Mouse (Mus musculus) intestine, embryonic 15.5 days (tissue): ENCODE measurements around the gene Srgap1. TPM values are rescaled to one million over a fixed set of nuclear protein-coding genes. Genes with fewer than 3 reads are reported as not detected.

ENCODE experiments used
- ATAC-seq: fragments of 200-750 bp; cut with Nextera tagmentation; 2 replicates; pipeline ENCODE4 v1.8.0; 2017; ENCODE audit warnings: moderate TSS enrichment, moderate library complexity
- H3K27ac ChIP-seq: fragments of 300-500 bp; sonication (generic); 2 replicates; pipeline ENCODE4 v1.5.1; 2015; ENCODE audit warnings: mild to moderate bottlenecking, inconsistent platforms
- H3K27me3 ChIP-seq: fragments of 300-500 bp; sonication (generic); replicated peaks from 2 replicates; pipeline ENCODE4 v1.6.1; 2015; ENCODE audit warnings: inconsistent platforms
- H3K36me3 ChIP-seq: fragments of 300-500 bp; sonication (generic); 2 replicates; pipeline ENCODE4 v1.6.1; 2015; ENCODE audit warnings: inconsistent platforms
- H3K4me1 ChIP-seq: fragments of 300-500 bp; sonication (generic); replicated peaks from 2 replicates; pipeline ENCODE4 v1.6.1; 2015; ENCODE audit warnings: inconsistent platforms
- H3K4me2 ChIP-seq: fragments of 300-500 bp; sonication (generic); replicated peaks from 2 replicates; pipeline ENCODE4 v1.6.1; 2015; ENCODE audit warnings: mild to moderate bottlenecking, inconsistent platforms
- H3K4me3 ChIP-seq: fragments of 300-500 bp; sonication (generic); replicated peaks from 2 replicates; pipeline ENCODE4 v1.5.1; 2015; ENCODE audit warnings: inconsistent platforms
- H3K9ac ChIP-seq: fragments of 300-500 bp; sonication (generic); 2 replicates; pipeline ENCODE4 v1.6.1; 2015; ENCODE audit warnings: inconsistent platforms
- H3K9me3 ChIP-seq: fragments of 300-500 bp; sonication (generic); 2 replicates; pipeline ENCODE4 v1.6.1; 2016; ENCODE audit warnings: inconsistent platforms
- WGBS: fragments of 180-500 bp; shearing (Covaris S2); methylation state at CpG from one replicate; pipeline ENCODE4 v1.1.7; 2015; 5-methylcytosine and 5-hydroxymethylcytosine counted together
- polyA plus RNA-seq: library from polyadenylated mRNA; unstranded; fragments of >200 nt; fragmentation: Nextera tagmentation; extraction: Ambion mirVana; gene quantifications from 2 replicates; pipeline ENCODE4 v1.2.1, GENCODE M21; 2015

Gene Srgap1
- polyA plus RNA-seq, 1 experiment from 2014 or later = 7.7 TPM

DNA sequence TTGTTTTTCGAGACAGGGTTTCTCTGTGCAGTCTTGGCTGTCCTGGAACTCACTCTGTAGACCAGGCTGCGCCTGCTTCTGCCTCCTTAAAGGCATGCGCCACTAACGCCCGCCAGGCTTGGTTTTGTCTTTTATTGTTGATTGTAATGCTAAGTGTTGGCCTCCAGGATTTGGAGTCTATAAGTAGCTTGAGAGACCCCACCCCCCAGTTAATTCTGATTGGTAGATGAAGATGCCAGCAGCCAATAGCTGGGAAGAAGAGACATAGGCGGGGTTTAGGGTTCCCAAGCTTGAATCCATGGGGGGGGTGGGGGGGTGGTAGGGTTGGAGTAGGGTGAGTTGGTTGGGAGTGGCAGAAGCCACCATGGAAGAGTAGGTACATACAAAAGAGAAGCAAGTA lies 147.4 kb downstream of the Srgap1 start:
- WGBS = 86% methylated on average over 6 of the region's 6 CpGs
- H3K4me1 ChIP-seq = 0 out of 2 replicates have a peak, but pooled peaks cover 4% of the 10 kb centered on the region
- H3K4me3 ChIP-seq = no peak overlapping the region
- no peaks in the 10 kb centered on the region for H3K27me3 ChIP-seq
- H3K4me2 ChIP-seq = no peak overlapping the region
- no peaks in the 10 kb centered on the region for H3K9me3 ChIP-seq
- no peak overlapping the region for H3K9ac ChIP-seq
- H3K36me3 ChIP-seq = no peaks in the 10 kb centered on the region
- H3K27ac ChIP-seq = no peak overlapping the region
- no peak for ATAC-seq

GRCm38 (mm10) chr10:121897835-121898370 lies 149.2 kb downstream of the Srgap1 start:
- Histone ChIP-seq H3K4me3 (no peak overlapping the region), H3K9me3 (no peaks in the 10 kb centered on the region), H3K4me2 (no peak overlapping the region), H3K9ac (no peak overlapping the region), H3K36me3 (no peaks in the 10 kb centered on the region), H3K27ac (no peak overlapping the region), H3K4me1 (no peaks in the 10 kb centered on the region), H3K27me3 (no peaks in the 10 kb centered on the region)
- no peak for ATAC-seq
- WGBS = 91% methylated on average over 2 of the region's 2 CpGs

- Histone ChIP-seq H3K4me1 (peaks cover 7% of the 10 kb centered on the region; the same call in 1 of the 2 replicates), H3K27ac (no peak overlapping the region), H3K4me3 (no peak overlapping the region), H3K4me2 (no peak overlapping the region), H3K9me3 (no peaks in the 10 kb centered on the region), H3K27me3 (no peaks in the 10 kb centered on the region), H3K9ac (no peak overlapping the region), H3K36me3 (no peaks in the 10 kb centered on the region)
- WGBS = 59% methylated on average over 13 of the region's 13 CpGs
- no peak for ATAC-seq
Measured at GRCm38 (mm10) chr10:121891390-121892067, 155.6 kb downstream of the Srgap1 start.

- H3K4me3 ChIP-seq = no peak overlapping the region
- H3K27me3 ChIP-seq = no peaks in the 10 kb centered on the region
- ATAC-seq = no peak
- WGBS = 62% methylated on average over 6 of the region's 6 CpGs
- no peak overlapping the region for H3K4me2 ChIP-seq
- H3K27ac ChIP-seq = no peak overlapping the region
- H3K4me1 ChIP-seq = peaks cover 11% of the 10 kb centered on the region
- H3K36me3 ChIP-seq = no peaks in the 10 kb centered on the region
- H3K9me3 ChIP-seq = no peaks in the 10 kb centered on the region
- no peak overlapping the region for H3K9ac ChIP-seq
Measured at GRCm38 (mm10) chr10:121890061-121890460, 157.1 kb downstream of the Srgap1 start.

- no peak for ATAC-seq
Measured at GRCm38 (mm10) chr10:121886805-121887204, 160.3 kb downstream of the Srgap1 start.

DNA sequence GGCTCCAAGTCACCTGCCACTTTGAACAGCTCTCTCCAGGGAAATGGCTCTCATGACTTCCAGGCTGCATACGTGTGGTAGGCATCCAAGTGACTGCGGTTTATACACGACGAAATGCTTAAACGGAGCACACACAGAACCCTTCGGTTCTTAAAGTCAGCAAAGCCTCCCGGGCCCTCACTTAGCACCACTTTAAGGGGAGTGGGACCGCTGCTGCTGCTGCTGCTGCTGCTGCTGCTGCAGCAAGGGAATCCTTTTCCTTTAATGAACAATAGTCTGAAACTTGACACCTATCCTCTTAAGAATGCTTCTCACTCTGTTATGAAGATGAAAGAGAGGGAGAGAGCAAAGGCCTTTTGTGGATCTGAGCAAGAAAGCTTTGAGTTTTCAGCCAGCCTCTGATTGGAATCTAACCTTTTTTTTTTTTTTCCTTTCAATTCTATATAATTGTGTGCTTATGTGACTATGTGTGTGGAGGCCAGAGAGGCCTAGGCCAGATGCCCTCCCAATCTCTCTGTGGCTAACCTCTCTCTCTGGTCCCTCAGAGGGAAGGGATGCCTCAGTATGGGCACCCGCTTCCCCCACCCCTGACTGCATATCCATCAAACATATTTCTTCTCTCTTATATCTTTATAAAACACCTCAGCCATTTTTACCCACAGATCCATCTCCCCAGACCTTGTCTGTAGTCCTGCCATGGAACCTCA lies 161.4 kb downstream of the Srgap1 start:
- Histone ChIP-seq H3K36me3 (no peaks in the 10 kb centered on the region), H3K9me3 (no peaks in the 10 kb centered on the region), H3K4me3 (no peak overlapping the region), H3K4me2 (no peak overlapping the region), H3K27me3 (no peaks in the 10 kb centered on the region), H3K27ac (no peak overlapping the region), H3K4me1 (peaks cover 7% of the 10 kb centered on the region), H3K9ac (no peak overlapping the region)
- ATAC-seq = no peak
- 36% methylated on average over 9 of the region's 9 CpGs for WGBS

More at GRCm38 (mm10) chr10:121886805-121887204, 160.3 kb downstream of the Srgap1 start:
- Histone ChIP-seq H3K9ac (no peak overlapping the region), H3K27me3 (no peaks in the 10 kb centered on the region), H3K4me3 (no peak overlapping the region), H3K4me2 (no peak overlapping the region), H3K9me3 (no peaks in the 10 kb centered on the region), H3K27ac (no peak overlapping the region), H3K4me1 (peaks cover 9% of the 10 kb centered on the region), H3K36me3 (no peaks in the 10 kb centered on the region)
- WGBS = 47% methylated on average over 6 of the region's 6 CpGs

DNA sequence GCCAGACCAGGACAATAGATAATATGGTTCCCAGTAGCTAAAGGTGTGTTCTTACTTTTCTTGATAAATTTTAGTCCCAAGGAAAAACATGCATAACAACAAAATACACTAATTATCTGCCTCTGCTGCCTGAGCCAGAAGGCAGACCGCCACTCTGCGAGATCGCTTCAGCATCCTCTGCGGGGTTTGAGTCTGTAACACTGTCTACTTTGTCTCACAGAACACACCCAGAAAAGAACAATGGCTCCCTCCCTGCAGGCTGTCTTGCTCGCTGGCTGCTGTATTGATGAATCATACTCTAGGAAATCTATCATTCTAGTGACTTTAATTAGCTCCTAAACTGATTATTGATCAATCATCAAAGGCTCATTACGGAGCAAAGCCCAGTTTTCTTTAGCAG lies 164.7 kb downstream of the Srgap1 start:
- H3K9ac ChIP-seq = no peak overlapping the region
- ATAC-seq = no peak
- WGBS = 77% methylated on average over 6 of the region's 6 CpGs

GRCm38 (mm10) chr10:121878855-121879254 lies 168.3 kb downstream of the Srgap1 start:
- no peaks in the 10 kb centered on the region for H3K9me3 ChIP-seq
- 0 out of 2 replicates have a peak, but pooled peaks cover 3% of the 10 kb centered on the region for H3K4me1 ChIP-seq
- no peak overlapping the region for H3K9ac ChIP-seq
- H3K27ac ChIP-seq = no peak overlapping the region
- no peak overlapping the region for H3K4me2 ChIP-seq
- no peak overlapping the region for H3K4me3 ChIP-seq
- ATAC-seq = peak; percentile 74
- 34% methylated on average over 7 of the region's 7 CpGs for WGBS
- no peaks in the 10 kb centered on the region for H3K36me3 ChIP-seq
- no peaks in the 10 kb centered on the region for H3K27me3 ChIP-seq

More for the DNA sequence above, 164.7 kb downstream of the Srgap1 start:
- Histone ChIP-seq H3K4me1 (peaks cover 10% of the 10 kb centered on the region), H3K36me3 (no peaks in the 10 kb centered on the region), H3K4me2 (no peak overlapping the region), H3K27ac (no peak overlapping the region), H3K9me3 (no peaks in the 10 kb centered on the region), H3K27me3 (no peaks in the 10 kb centered on the region), H3K4me3 (no peak overlapping the region)

DNA sequence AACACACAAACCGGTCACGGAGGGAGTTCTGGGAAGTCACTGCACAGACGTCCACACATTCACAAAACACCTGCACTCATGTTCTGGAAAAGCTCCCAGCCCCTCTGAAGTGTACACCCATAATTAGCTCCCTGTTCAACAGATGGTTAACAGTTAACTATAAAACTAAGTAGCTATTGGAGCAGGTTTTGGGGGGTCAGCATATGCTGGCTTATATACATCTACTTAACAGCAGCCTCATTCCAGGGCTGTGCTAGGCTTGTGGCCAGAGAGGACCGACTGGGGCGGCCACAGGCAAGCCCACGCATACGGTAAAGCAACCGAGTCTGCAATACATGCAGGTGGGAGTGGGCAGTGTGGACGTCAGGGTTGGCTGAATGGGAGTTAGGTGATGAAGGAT lies 169.2 kb downstream of the Srgap1 start:
- Histone ChIP-seq H3K27ac (no peak overlapping the region), H3K9me3 (no peaks in the 10 kb centered on the region), H3K4me1 (0 out of 2 replicates have a peak, but pooled peaks cover 8% of the 10 kb centered on the region), H3K4me2 (no peak overlapping the region), H3K27me3 (no peaks in the 10 kb centered on the region), H3K9ac (no peak overlapping the region), H3K4me3 (no peak overlapping the region), H3K36me3 (no peaks in the 10 kb centered on the region)
- 72% methylated on average over 9 of the region's 9 CpGs for WGBS
- ATAC-seq = no peak

- peak overlapping the region; percentile 58 for H3K27ac ChIP-seq
- WGBS = 21% methylated on average over 4 of the region's 4 CpGs
- ATAC-seq = peak; percentile 90
- H3K36me3 ChIP-seq = no peaks in the 10 kb centered on the region
- peak overlapping the region; percentile 34 for H3K4me2 ChIP-seq
- H3K9ac ChIP-seq = no peak overlapping the region
- H3K4me1 ChIP-seq = 0 out of 2 replicates have a peak, but pooled peaks cover 9% of the 10 kb centered on the region
- no peaks in the 10 kb centered on the region for H3K27me3 ChIP-seq
- no peak overlapping the region for H3K4me3 ChIP-seq
- H3K9me3 ChIP-seq = no peaks in the 10 kb centered on the region
Measured at GRCm38 (mm10) chr10:121873063-121873489, 174.0 kb downstream of the Srgap1 start.

- 34% methylated on average over 8 of the region's 8 CpGs for WGBS
- Histone ChIP-seq H3K4me3 (no peak overlapping the region), H3K4me1 (0 out of 2 replicates have a peak, but pooled peaks cover 10% of the 10 kb centered on the region), H3K9ac (no peak overlapping the region), H3K27me3 (no peaks in the 10 kb centered on the region), H3K36me3 (no peaks in the 10 kb centered on the region), H3K9me3 (no peaks in the 10 kb centered on the region), H3K27ac (0 out of 2 replicates have a peak overlapping the region, but pooled peaks have one; percentile 32), H3K4me2 (no peak overlapping the region)
- no peak for ATAC-seq
Measured at GRCm38 (mm10) chr10:121869941-121870340, 177.2 kb downstream of the Srgap1 start.

DNA sequence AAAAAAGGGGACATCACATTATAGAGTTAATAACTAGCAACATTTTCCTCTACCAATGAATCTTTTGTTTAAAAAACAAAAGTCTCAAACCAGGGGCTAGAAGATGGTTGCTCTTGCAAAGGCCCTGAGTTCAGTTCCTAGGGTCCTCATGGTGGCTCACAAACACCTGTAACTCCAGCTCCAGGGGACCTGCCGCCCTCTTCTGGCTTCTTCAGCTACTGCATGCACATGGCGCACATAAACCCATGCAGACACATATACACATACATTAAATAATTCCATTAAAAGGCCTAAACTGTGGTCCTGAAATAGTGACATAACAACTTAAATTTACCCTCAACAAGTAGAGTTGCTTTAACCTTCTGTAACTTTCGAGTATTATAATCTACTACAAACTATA lies 178.9 kb downstream of the Srgap1 start:
- no peak for ATAC-seq
- H3K9ac ChIP-seq = no peak overlapping the region
- no peak overlapping the region for H3K27ac ChIP-seq
- no peak overlapping the region for H3K4me2 ChIP-seq
- no peak overlapping the region for H3K4me3 ChIP-seq
- H3K36me3 ChIP-seq = no peaks in the 10 kb centered on the region
- H3K27me3 ChIP-seq = no peaks in the 10 kb centered on the region
- no peaks in the 10 kb centered on the region for H3K9me3 ChIP-seq
- H3K4me1 ChIP-seq = 0 out of 2 replicates have a peak, but pooled peaks cover 7% of the 10 kb centered on the region
- WGBS = 95% methylated on average over 3 of the region's 3 CpGs
